In the genomic region with DNA sequence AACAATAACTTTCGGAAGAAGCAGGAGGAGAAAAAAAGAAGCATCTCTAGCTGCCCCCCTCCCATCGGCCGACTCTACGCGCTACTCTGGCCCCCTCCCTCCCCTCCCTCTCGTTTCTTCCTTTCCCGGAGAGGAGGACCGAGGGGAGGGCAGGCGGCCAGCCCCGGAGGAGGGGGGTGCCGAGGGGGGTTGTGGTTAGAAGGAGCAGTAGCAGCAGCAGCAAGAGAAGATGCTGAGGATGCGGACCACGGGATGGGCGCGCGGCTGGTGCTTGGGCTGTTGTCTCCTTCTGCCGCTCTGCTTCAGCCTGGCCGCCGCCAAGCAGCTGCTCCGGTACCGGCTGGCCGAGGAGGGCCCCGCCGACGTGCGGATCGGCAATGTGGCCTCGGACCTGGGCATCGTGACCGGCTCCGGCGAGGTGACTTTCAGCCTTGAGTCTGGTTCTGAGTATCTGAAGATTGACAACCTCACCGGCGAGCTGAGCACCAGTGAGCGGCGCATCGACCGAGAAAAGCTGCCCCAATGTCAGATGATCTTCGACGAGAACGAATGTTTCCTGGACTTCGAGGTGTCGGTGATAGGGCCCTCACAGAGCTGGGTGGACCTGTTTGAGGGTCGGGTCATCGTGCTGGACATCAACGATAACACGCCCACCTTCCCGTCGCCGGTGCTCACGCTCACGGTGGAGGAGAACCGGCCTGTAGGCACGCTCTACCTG, we compare ENCODE assay signal across 8 mouse cellular contexts. TPM values are rescaled to one million over a fixed set of nuclear protein-coding genes. Genes with fewer than 3 reads are reported as not detected.
A peak's percentile ranks its signal among the peaks of the same experiment; 100 is the strongest.
DNase-seq lines count a peak whose midpoint lies in the region; ATAC-seq and TF ChIP-seq lines count a peak whose summit lies in the region.

No protein-coding gene starts in this region.

- TF ChIP-seq EP300 in heart, adult 2 months (IDR thresholded peaks at IDR 0.05; ENCODE audit: insufficient read depth, low read depth, low read length): no peak
- no peak for TF ChIP-seq EP300 in liver, embryonic 14.5 days (IDR thresholded peaks at IDR 0.05; ENCODE audit: low read depth)

- peak overlapping the region; percentile 77 for H3K9ac ChIP-seq in heart, adult 2 months (ENCODE audit: low read depth, low read length)
- H3K9ac ChIP-seq in kidney, postnatal 0 days (ENCODE audit: low read depth, low read length): peak overlapping the region; percentile 60
- H3K9ac ChIP-seq in liver, embryonic 14.5 days (replicated peaks): peak overlapping the region; percentile 27; the same call in 1 of the 2 replicates

- WGBS in embryonic facial prominence, embryonic 10.5 days: under 1% methylated on average over 54 of the region's 54 CpGs
- WGBS in heart, adult 2 months: 1% methylated on average over 53 of the region's 54 CpGs
- 2% methylated on average over 46 of the region's 54 CpGs for WGBS in kidney, postnatal 0 days
- WGBS in liver, embryonic 14.5 days (ENCODE audit: insufficient replicate concordance): under 1% methylated on average over 52 of the region's 54 CpGs

- H3K79me2 ChIP-seq in heart, adult 2 months (replicated peaks; ENCODE audit: control insufficient read depth, insufficient read depth, low read length): 0 out of 2 replicates have a peak, but pooled peaks cover 2% of the 10 kb centered on the region

- peak overlapping the region; percentile 90 for H3K27ac ChIP-seq in embryonic facial prominence, embryonic 10.5 days (replicated peaks)
- peak overlapping the region; percentile 88 for H3K27ac ChIP-seq in heart, adult 2 months
- H3K27ac ChIP-seq in kidney, postnatal 0 days: no peak overlapping the region
- no peak overlapping the region for H3K27ac ChIP-seq in liver, embryonic 14.5 days

- TF ChIP-seq CTCF in heart, adult 2 months (IDR thresholded peaks at IDR 0.05): no peak
- no peak for TF ChIP-seq CTCF in kidney, postnatal 0 days (IDR thresholded peaks at IDR 0.05; ENCODE audit: low read depth)
- no peak for TF ChIP-seq CTCF in liver, embryonic 14.5 days (IDR thresholded peaks at IDR 0.05; ENCODE audit: low read depth)

- peak overlapping the region; percentile 100 for H3K4me3 ChIP-seq in megakaryocyte, embryonic 14.5 days (replicated peaks)
- H3K4me3 ChIP-seq in embryonic facial prominence, embryonic 10.5 days: peak overlapping the region; percentile 73
- peak overlapping the region; percentile 64 for H3K4me3 ChIP-seq in heart, adult 2 months
- peak overlapping the region; percentile 66 for H3K4me3 ChIP-seq in kidney, postnatal 0 days (replicated peaks; ENCODE audit: low read depth, low read length)
- peak overlapping the region; percentile 57 to 60 for H3K4me3 ChIP-seq in liver, embryonic 14.5 days (ENCODE audit: insufficient read depth in 1 of 2, low read depth in 2 of 2, low read length in 2 of 2)

- H3K4me2 ChIP-seq in kidney, postnatal 0 days (ENCODE audit: low read length): peak overlapping the region; percentile 82
- peak overlapping the region; percentile 90 for H3K4me2 ChIP-seq in liver, embryonic 14.5 days (ENCODE audit: low read depth)

- no peaks in the 10 kb centered on the region for H3K9me3 ChIP-seq in megakaryocyte, embryonic 14.5 days
- H3K9me3 ChIP-seq in embryonic facial prominence, embryonic 10.5 days: no peaks in the 10 kb centered on the region
- H3K9me3 ChIP-seq in kidney, postnatal 0 days (replicated peaks; ENCODE audit: low read length): no peaks in the 10 kb centered on the region
- no peaks in the 10 kb centered on the region for H3K9me3 ChIP-seq in liver, embryonic 14.5 days (ENCODE audit: control insufficient read depth, low read length)

- peaks cover 23% of the 10 kb centered on the region for H3K36me3 ChIP-seq in megakaryocyte, embryonic 14.5 days (replicated peaks; ENCODE audit: low read length)
- no peaks in the 10 kb centered on the region for H3K36me3 ChIP-seq in embryonic facial prominence, embryonic 10.5 days (replicated peaks)
- no peaks in the 10 kb centered on the region; the same call in 1 of the 2 replicates for H3K36me3 ChIP-seq in heart, adult 2 months (ENCODE audit: control insufficient read depth, insufficient read depth, low read length)
- no peaks in the 10 kb centered on the region for H3K36me3 ChIP-seq in kidney, postnatal 0 days (ENCODE audit: insufficient read depth, low read length)
- no peaks in the 10 kb centered on the region for H3K36me3 ChIP-seq in liver, embryonic 14.5 days (replicated peaks; ENCODE audit: control insufficient read depth, insufficient read depth, low read depth)

- TF ChIP-seq POLR2A in heart, adult 2 months (IDR thresholded peaks at IDR 0.05; ENCODE audit: insufficient read depth, low read depth, low read length): 0 out of 2 replicates have a peak, but pooled peaks have one; percentile 32

- intact Hi-C loops in heart, adult 2 months (cut with DNase I): loop anchor here (5.0 to 10.0 kb wide), 3 partner anchors 38 to 1018 kb away; no protein-coding TSS in a partner anchor

- no peak for ATAC-seq in megakaryocyte, adult 5-6 weeks (ENCODE audit: poor library complexity, severe bottlenecking)
- no peak for ATAC-seq in kidney, postnatal 0 days (replicated peaks; ENCODE audit: low FRiP score, low read depth)
- no peak for ATAC-seq in liver, embryonic 14.5 days (ENCODE audit: insufficient read depth)

- DNase-seq in embryonic facial prominence, embryonic 10.5 days (ENCODE audit: low spot score): peak; percentile 68
- peak; percentile 70 to 72 for DNase-seq in heart, adult 2 months
- peak; percentile 8 for DNase-seq in kidney, postnatal 0 days (ENCODE audit: low spot score)
- no peak for DNase-seq in liver, embryonic 14.5 days (ENCODE audit: low read depth in 3 of 3, low spot score in 3 of 3)
- DNase-seq in ovary, postnatal 14 days (ENCODE audit: low spot score): peak; percentile 15
- DNase-seq in urinary bladder, postnatal 36 days (ENCODE audit: low spot score in 2 of 2): peak; percentile 42 to 55

- H3K27me3 ChIP-seq in megakaryocyte, embryonic 14.5 days (replicated peaks): no peaks in the 10 kb centered on the region
- H3K27me3 ChIP-seq in embryonic facial prominence, embryonic 10.5 days (replicated peaks; ENCODE audit: low read depth, poor library complexity, severe bottlenecking): peaks cover 43% of the 10 kb centered on the region
- peaks cover 3% of the 10 kb centered on the region; the same call in 1 of the 2 replicates for H3K27me3 ChIP-seq in heart, adult 2 months (ENCODE audit: control insufficient read depth, insufficient read depth, low read length)
- peaks cover 17% of the 10 kb centered on the region; the same call in 1 of the 2 replicates for H3K27me3 ChIP-seq in kidney, postnatal 0 days (ENCODE audit: insufficient read depth, low read length)
- peaks cover 61% of the 10 kb centered on the region for H3K27me3 ChIP-seq in liver, embryonic 14.5 days (ENCODE audit: control insufficient read depth, insufficient read depth, low read length)

- peaks cover 50% of the 10 kb centered on the region for H3K4me1 ChIP-seq in megakaryocyte, embryonic 14.5 days
- H3K4me1 ChIP-seq in embryonic facial prominence, embryonic 10.5 days: peaks cover 40% of the 10 kb centered on the region
- H3K4me1 ChIP-seq in heart, adult 2 months (ENCODE audit: control insufficient read depth, insufficient read depth, low read length): no peaks in the 10 kb centered on the region
- peaks cover 12% of the 10 kb centered on the region; the same call in 1 of the 2 replicates for H3K4me1 ChIP-seq in kidney, postnatal 0 days (replicated peaks; ENCODE audit: insufficient read depth, low read length)
- peaks cover 0 to 7% of the 10 kb centered on the region in 2 experiments; a peak in 2 of 4 replicates for H3K4me1 ChIP-seq in liver, embryonic 14.5 days (replicated peaks; ENCODE audit: control insufficient read depth in 2 of 2, insufficient read depth in 2 of 2, low read length in 1 of 2)

RNA-seq across cellular contexts. Expression of a gene that starts 1.3 kb away (rescaled TPM):
- 4.7 and 4.8 TPM in 2 replicates for polyA plus RNA-seq in megakaryocyte, embryonic 14.5 days (2012; ENCODE audit: insufficient read depth, low replicate concordance)
- total RNA-seq in megakaryocyte, adult 5-6 weeks (2015): 0.16 and 1.1 TPM in 2 replicates
- total RNA-seq in megakaryocyte, adult 5-6 weeks (2017): 0.26 TPM in 1 of 2 replicates, not detected in the other
- polyA plus RNA-seq in embryonic facial prominence, embryonic 10.5 days (2016; fragmentation: Nextera tagmentation; extraction: Ambion mirVana): 6.2 and 7.0 TPM in 2 replicates
- total RNA-seq in heart, adult 2 months (2021): 100 to 1,000 TPM in 1 of 2 experiments, 10 to 100 TPM in 1; 82.7 to 107 TPM
- 44.0 and 72.3 TPM in 2 replicates for polyA plus RNA-seq in heart, adult 2 months (2012; rRNA removed)
- 3.5 and 3.6 TPM in 2 replicates for polyA plus RNA-seq in kidney, postnatal 0 days (2015; fragmentation: Nextera tagmentation; extraction: Ambion mirVana)
- 0.57 and 0.64 TPM in 2 replicates for polyA plus RNA-seq in liver, embryonic 14.5 days (2012; rRNA removed)
- 0.34 and 0.49 TPM in 2 replicates for polyA plus RNA-seq in liver, embryonic 14.5 days (2014; fragmentation: Nextera tagmentation; extraction: Ambion mirVana)

Comparison
In these comparisons a context has a peak if more than half of its experiments do, and no peak if none do; other contexts are left out.
1. DNase-seq: peak in embryonic facial prominence, embryonic 10.5 days (single experiment), heart, adult 2 months (2 of 2), kidney, postnatal 0 days (single experiment), ovary, postnatal 14 days (single experiment) and urinary bladder, postnatal 36 days (2 of 2); none in liver, embryonic 14.5 days (0 of 3).
2. H3K27ac ChIP-seq: peak in embryonic facial prominence, embryonic 10.5 days (single experiment) and heart, adult 2 months (single experiment); none in kidney, postnatal 0 days (single experiment) and liver, embryonic 14.5 days (single experiment).
3. H3K9ac ChIP-seq: peak in every context shown above with its lines; median percentile 77 in heart, adult 2 months; 60 in kidney, postnatal 0 days; 27 in liver, embryonic 14.5 days.
4. Peak in every context shown above with its lines, with median percentiles within 50 percentile points of each other: H3K4me3 ChIP-seq.